Mouse (Mus musculus): ENCODE data around the gene Slc35c1. TPM values are rescaled to one million over a fixed set of nuclear protein-coding genes. Genes with fewer than 3 reads are reported as not detected.
"Not testable (repeated sequence)": the region's sequence is repeated elsewhere in the genome, so short reads cannot be mapped to it uniquely, and the experiment has no call there.

The Slc35c1 gene
- total RNA-seq, 2 experiments from 2014 or later, result 7.1 to 9.2 TPM

DNA sequence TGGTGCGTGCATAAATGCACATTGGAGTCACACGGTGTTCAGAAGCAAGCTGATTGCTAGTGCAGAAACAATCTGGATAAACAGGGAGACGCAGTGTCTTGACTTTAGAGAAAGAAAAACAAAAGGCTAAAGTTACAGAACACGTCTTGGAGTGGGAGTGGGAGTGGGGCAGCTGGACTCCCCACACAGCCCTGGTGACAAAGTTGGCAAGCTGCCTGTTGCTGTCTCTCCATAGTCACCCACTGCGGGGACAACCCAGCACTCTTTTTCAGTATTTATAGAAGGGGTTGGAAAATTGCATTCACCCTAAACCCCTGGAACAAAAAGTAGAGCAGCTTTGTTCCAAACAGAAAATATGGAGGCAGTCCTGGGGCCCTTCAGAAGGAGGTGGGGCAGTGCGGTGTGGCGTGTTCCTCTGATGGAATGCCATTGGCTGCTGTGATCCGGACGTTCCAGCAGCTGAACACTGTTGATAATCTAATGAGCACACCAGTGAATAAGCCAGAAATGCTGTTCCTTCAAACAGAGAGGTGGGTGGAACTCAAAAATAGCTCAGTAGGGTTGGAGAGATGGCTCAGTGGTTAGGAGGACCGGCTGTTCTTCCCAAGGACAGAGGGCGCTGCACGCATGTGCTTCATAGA is 17.5 kb upstream of the Slc35c1 start:
- no peak for ATAC-seq (replicated peaks; ENCODE audit: low FRiP score, poor library complexity, severe bottlenecking)

DNA sequence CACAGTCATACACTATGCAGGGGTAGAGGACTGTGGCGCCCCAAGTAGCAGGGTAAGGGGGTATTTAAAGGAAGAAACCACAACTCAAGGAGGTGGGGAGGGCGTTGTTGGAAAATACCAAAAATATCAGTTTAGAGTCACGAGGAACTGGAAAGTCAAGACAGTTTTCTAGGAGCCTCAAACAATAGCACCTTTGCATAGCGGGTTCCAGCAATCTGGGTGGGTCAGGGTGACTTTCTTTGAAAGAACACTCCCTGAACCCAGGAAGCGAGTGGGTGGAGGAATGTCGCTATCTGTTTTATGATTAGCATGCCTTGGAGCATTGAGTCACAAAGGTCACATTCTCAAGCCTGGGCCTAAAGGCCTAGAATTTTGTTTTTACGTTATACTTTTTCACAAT is 16.2 kb upstream of the Slc35c1 start:
- not testable (repeated sequence) for ATAC-seq (replicated peaks; ENCODE audit: low FRiP score, poor library complexity, severe bottlenecking)

- no peak for ATAC-seq (replicated peaks; ENCODE audit: low FRiP score, poor library complexity, severe bottlenecking)
Observed at GRCm38 (mm10) chr2:92475711-92476110, 15.4 kb upstream of the Slc35c1 start.

GRCm38 (mm10) chr2:92474920-92475319 is 14.6 kb upstream of the Slc35c1 start:
- no peak for ATAC-seq (replicated peaks; ENCODE audit: low FRiP score, poor library complexity, severe bottlenecking)

- no peak for ATAC-seq (replicated peaks; ENCODE audit: low FRiP score, poor library complexity, severe bottlenecking)
Observed at GRCm38 (mm10) chr2:92471886-92472670, 11.7 kb upstream of the Slc35c1 start.

DNA sequence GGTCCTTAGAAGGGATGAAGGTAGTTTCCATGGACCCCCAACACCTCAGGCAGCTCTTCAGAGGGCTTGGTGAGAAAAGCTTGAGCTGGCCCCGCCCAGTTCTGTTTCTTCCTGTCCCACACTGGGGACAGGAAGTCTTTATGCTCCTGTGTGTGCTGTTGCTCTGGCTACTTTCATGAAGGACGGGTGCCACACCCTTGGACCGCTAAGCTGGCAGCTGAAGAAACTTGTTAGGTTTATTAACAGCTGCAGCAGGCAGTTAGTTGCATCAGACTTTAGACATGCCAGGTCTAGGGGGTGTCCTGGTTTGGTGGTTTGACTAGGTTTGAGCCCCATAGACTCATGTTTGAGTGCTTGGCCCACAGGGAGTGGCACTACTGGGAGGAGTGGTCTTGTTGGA is 4.4 kb upstream of the Slc35c1 start:
- ATAC-seq (replicated peaks; ENCODE audit: low FRiP score, poor library complexity, severe bottlenecking), result no peak

DNA sequence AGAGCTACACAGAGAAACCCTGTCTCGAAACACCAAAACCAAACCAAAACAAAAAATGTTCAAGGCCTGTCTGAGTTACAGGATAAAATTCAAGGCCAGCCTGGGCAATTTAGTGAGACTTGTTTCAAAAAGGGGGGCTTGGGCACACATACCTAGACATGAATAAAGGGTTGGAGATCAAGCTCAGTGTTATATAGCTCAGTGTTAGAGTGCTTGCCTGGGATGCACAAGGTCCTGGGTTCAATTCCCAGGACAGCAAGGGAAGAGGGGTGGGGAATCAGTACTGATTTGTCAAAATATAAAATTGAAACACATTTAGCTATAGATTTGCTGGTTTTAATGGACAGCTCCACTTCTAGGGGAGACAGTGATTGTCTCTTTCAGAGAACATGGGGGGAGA is 877 bp upstream of the Slc35c1 start:
- ATAC-seq (replicated peaks; ENCODE audit: low FRiP score, poor library complexity, severe bottlenecking), result no peak

DNA sequence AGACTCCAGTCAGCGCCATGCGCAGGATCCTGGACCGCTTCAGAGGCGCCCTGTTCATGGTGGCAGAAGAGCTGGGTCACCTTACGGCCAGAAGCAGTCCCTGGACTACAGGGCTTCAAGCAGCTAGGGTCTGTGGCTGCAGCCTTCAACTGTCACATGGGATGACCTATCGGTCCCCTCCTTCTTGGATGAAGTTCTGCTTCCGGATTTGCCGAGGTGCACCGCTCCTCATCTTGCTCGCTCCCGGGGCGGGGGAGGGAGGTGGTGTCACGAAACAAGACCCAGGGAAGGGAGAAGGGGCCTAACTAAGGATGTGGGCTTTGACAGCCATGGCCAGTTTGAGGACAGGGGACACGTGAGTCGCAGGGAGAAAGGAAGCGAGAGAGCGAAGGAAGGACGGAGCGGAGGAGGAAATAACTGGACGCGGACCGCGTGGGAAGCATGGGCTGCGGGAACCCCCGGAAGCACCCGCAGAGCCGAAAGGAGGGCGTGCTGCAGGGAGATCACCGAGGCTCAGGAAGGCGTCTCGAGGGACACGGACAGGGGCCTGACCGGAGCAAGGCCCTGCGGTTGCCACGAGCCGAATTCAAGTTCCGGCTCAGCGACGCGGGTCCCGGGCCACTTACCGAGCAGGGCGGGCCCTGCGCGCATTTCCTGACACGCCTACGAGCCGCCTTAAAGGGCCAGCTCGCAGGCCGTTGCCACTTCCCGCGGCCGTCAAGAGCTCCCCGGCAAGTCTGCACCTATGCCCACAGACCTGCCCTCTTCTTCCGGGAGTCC is 1.0 kb downstream of the Slc35c1 start:
- peak; percentile 87 for ATAC-seq (replicated peaks; ENCODE audit: low FRiP score, poor library complexity, severe bottlenecking)

DNA sequence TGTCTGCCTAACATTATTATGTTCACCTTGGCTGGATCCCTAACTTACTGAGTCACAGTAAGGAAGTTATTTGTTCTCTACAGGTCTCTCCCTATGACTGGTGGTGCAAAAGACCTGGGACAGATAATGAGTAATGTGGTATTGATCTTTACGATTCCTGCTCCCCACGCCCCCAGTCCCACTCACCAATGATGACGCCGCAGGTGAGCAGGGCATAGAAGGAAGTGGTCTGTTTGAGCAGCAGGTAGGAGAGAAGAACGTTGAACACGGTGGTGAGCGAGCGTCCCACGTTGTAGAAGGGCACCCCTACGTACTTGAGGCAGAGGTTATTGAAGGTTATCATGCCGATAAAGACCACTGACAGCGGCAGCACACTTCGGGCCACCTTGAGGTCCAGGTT is 1.9 kb downstream of the Slc35c1 start:
- ATAC-seq (replicated peaks; ENCODE audit: low FRiP score, poor library complexity, severe bottlenecking), result no peak

- ATAC-seq (replicated peaks; ENCODE audit: low FRiP score, poor library complexity, severe bottlenecking), result no peak
Observed at GRCm38 (mm10) chr2:92456970-92457530, 3.3 kb downstream of the Slc35c1 start.

GRCm38 (mm10) chr2:92455704-92456103 is 4.6 kb downstream of the Slc35c1 start:
- ATAC-seq (replicated peaks; ENCODE audit: low FRiP score, poor library complexity, severe bottlenecking), result no peak

DNA sequence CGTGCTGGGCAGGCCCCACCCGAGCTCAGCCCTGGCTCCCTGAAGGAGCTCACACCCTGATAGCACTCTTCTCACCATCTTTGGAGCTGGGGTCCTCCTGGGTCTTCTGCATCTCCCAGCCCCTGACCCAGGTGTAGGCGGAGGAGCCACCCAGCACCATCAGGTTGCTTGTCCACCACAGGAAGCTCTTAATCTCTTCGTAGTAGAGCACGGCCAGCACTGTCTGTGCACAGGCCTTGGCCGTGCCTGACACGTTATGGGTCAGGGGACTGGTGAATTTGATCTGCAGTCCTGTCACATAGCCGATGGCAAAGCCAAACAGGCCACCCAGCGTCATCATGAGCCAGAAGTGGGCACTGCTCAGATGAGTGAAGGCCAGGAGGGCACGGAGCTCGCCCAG is 6.2 kb downstream of the Slc35c1 start:
- no peak for ATAC-seq (replicated peaks; ENCODE audit: low FRiP score, poor library complexity, severe bottlenecking)

GRCm38 (mm10) chr2:92451126-92451525 is 9.2 kb downstream of the Slc35c1 start:
- ATAC-seq (replicated peaks; ENCODE audit: low FRiP score, poor library complexity, severe bottlenecking), result no peak

- ATAC-seq (replicated peaks; ENCODE audit: low FRiP score, poor library complexity, severe bottlenecking), result no peak
Observed at GRCm38 (mm10) chr2:92447121-92447740, 13.1 kb downstream of the Slc35c1 start.

DNA sequence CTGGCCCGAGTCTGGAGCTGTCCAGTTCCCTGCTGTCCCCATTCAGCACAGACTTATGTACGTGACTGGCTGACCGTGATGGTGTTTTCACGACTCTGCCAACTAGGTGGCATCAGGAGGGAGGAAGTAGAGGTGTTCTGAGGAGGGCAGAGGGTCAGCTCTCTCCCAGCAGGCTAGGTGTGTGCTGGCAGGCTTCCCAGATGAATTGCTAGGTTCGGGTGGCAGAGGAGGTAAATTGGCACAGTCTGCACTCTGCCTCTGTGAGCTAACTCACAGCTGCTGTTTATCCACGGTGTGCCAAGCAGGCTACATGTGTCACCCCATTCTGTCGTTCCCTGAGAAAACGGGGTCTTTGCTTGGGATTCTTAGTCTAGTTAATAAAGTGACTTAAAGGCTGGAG is 13.7 kb downstream of the Slc35c1 start:
- no peak for ATAC-seq (replicated peaks; ENCODE audit: low FRiP score, poor library complexity, severe bottlenecking)

DNA sequence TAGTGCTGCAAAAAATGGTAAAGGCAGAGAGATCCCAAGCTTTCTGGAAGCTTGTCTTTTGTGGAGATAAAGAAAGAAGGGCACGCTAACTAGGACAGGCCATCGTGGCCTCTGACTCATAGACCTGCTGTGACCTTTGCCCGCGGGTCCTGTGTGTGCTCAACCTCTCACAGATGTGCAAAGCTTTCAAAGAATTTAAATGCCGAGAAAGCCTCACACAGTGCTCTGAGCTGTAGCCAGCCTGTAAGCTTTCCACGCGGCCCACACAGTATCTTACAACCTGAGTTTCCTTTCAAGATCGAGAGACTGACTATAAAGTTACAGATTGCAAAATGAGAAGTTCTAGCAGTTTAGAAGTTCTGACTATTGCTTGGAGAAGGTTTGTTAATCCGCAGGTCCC is 14.4 kb downstream of the Slc35c1 start:
- no peak for ATAC-seq (replicated peaks; ENCODE audit: low FRiP score, poor library complexity, severe bottlenecking)

DNA sequence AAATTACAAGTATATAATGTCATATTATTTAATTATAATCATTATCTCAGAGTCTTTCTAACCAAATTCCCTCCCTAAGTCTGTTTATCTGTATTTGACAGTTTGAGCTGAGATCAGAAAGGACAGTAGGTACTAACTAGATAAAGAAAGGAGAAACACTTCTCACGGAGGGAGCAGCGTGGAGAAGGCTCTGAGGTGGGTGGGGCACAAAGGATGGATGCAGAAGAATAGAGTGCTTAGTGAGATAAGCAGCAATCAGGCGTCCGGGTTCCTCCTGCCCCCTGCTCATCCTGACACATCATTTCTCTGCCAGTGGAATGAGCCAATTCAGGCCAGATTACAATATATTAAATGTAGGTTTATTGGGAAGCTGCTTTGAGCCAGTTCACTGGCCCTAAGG is 16.0 kb downstream of the Slc35c1 start:
- no peak for ATAC-seq (replicated peaks; ENCODE audit: low FRiP score, poor library complexity, severe bottlenecking)

GRCm38 (mm10) chr2:92443313-92443712 is 17.0 kb downstream of the Slc35c1 start:
- no peak for ATAC-seq (replicated peaks; ENCODE audit: low FRiP score, poor library complexity, severe bottlenecking)

DNA sequence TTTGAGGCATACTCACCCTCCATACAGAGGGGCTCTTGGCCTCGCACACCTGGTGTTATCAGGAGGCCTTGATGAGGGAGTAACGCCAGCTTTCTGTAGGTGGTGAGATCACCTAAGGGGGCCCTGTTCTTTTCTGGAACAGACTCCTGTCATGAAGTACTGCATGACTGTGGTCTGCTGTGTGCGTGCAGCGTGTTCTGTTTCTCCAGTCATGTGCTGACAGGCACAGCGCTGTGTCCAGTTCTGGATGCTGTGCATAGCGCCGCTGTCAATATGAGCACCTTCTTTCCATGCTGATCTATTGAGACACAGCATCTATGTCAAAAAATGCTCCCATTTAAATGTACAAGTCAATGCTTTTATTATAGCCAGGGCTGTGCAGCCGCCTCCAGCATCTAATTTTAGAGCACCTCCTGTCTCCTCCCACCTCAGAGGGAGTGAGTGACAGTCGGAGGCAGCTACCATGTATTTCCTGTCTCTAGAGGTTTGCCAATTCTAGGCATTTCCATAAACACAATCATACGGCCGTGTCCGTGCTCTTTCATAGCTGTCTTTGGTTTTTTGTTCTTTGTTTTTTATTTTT is 17.8 kb downstream of the Slc35c1 start:
- ATAC-seq (replicated peaks; ENCODE audit: low FRiP score, poor library complexity, severe bottlenecking), result no peak

GRCm38 (mm10) chr2:92440432-92440831 is 19.9 kb downstream of the Slc35c1 start:
- ATAC-seq (replicated peaks; ENCODE audit: low FRiP score, poor library complexity, severe bottlenecking), result no peak

All from erythroid progenitor cell, adult 5-6 weeks (primary cell).